Mouse (Mus musculus): Measurements from ENCODE around the gene Slc25a35. TPM values are rescaled to one million over a fixed set of nuclear protein-coding genes. Genes with fewer than 3 reads are reported as not detected.
"Not testable (repeated sequence)": the region's sequence is repeated elsewhere in the genome, so short reads cannot be mapped to it uniquely, and the experiment has no call there.

Slc25a35 gene
- polyA plus RNA-seq, 1 experiment: 40.4 TPM

- Histone ChIP-seq H3K4me1 (ENCODE audit: control insufficient read depth, insufficient read depth, low read length) (no peaks in the 10 kb centered on the region), H3K4me3 (replicated peaks; ENCODE audit: extremely low read depth, low read depth, low read length) (no peak overlapping the region)
- no peak for DNase-seq
- TF ChIP-seq CTCF (IDR thresholded peaks at IDR 0.05; ENCODE audit: insufficient read depth, low read length): no peak
- TF ChIP-seq POLR2A (IDR thresholded peaks at IDR 0.05; ENCODE audit: borderline replicate concordance, extremely low read depth, low read depth, low read length): no peak
- 90% methylated on average over 4 of the region's 4 CpGs for WGBS
Measured at GRCm38 (mm10) chr11:68997080-68997479, 29.1 kb downstream of the Slc25a35 start.

- DNase-seq; H3K4me1 ChIP-seq (ENCODE audit: control insufficient read depth, insufficient read depth, low read length); H3K4me3 ChIP-seq (replicated peaks; ENCODE audit: extremely low read depth, low read depth, low read length): not testable (repeated sequence)
- 86% methylated on average over 4 of the region's 4 CpGs for WGBS
Measured at GRCm38 (mm10) chr11:69002782-69003181, 34.9 kb downstream of the Slc25a35 start.

- no peak for DNase-seq
- H3K4me3 ChIP-seq (replicated peaks; ENCODE audit: extremely low read depth, low read depth, low read length): no peak overlapping the region
- no peaks in the 10 kb centered on the region for H3K4me1 ChIP-seq (ENCODE audit: control insufficient read depth, insufficient read depth, low read length)
- WGBS: 44% methylated on average over 4 of the region's 4 CpGs
- TF ChIP-seq POLR2A (IDR thresholded peaks at IDR 0.05; ENCODE audit: borderline replicate concordance, extremely low read depth, low read depth, low read length) (no peak), CTCF (IDR thresholded peaks at IDR 0.05; ENCODE audit: insufficient read depth, low read length) (no peak)
Measured at GRCm38 (mm10) chr11:69003592-69003991, 35.7 kb downstream of the Slc25a35 start.

GRCm38 (mm10) chr11:69005193-69005592 lies 37.3 kb downstream of the Slc25a35 start:
- Histone ChIP-seq H3K4me1 (ENCODE audit: control insufficient read depth, insufficient read depth, low read length) (no peaks in the 10 kb centered on the region), H3K4me3 (replicated peaks; ENCODE audit: extremely low read depth, low read depth, low read length) (no peak overlapping the region)
- 87% methylated on average over 7 of the region's 7 CpGs for WGBS
- TF ChIP-seq POLR2A (IDR thresholded peaks at IDR 0.05; ENCODE audit: borderline replicate concordance, extremely low read depth, low read depth, low read length): no peak
- no peak for DNase-seq

- DNase-seq; H3K4me1 ChIP-seq (ENCODE audit: control insufficient read depth, insufficient read depth, low read length); H3K4me3 ChIP-seq (replicated peaks; ENCODE audit: extremely low read depth, low read depth, low read length): not testable (repeated sequence)
Measured at GRCm38 (mm10) chr11:69006575-69006974, 38.6 kb downstream of the Slc25a35 start.

GRCm38 (mm10) chr11:69008182-69009121 lies 40.5 kb downstream of the Slc25a35 start, which contains the start of gene Pfas:
Pfas (minus strand) TSS chr11:69008460.
- H3K4me3 ChIP-seq (replicated peaks; ENCODE audit: extremely low read depth, low read depth, low read length): peak within 1 kb of the TSS; percentile 72
- DNase-seq: peak; percentile 89
- TF ChIP-seq POLR2A (IDR thresholded peaks at IDR 0.05; ENCODE audit: borderline replicate concordance, extremely low read depth, low read depth, low read length) (peak; percentile 22; the same call in 1 of the 2 replicates), CTCF (IDR thresholded peaks at IDR 0.05; ENCODE audit: insufficient read depth, low read length) (no peak)
- 8% methylated on average over 38 of the region's 38 CpGs for WGBS
- H3K4me1 ChIP-seq (ENCODE audit: control insufficient read depth, insufficient read depth, low read length): no peaks in the 10 kb centered on the region

GRCm38 (mm10) chr11:69009508-69009907 lies 41.6 kb downstream of the Slc25a35 start:
- Histone ChIP-seq H3K4me3 (replicated peaks; ENCODE audit: extremely low read depth, low read depth, low read length) (no peak overlapping the region), H3K4me1 (ENCODE audit: control insufficient read depth, insufficient read depth, low read length) (no peaks in the 10 kb centered on the region)
- no peak for DNase-seq
- TF ChIP-seq POLR2A (IDR thresholded peaks at IDR 0.05; ENCODE audit: borderline replicate concordance, extremely low read depth, low read depth, low read length) (no peak), CTCF (IDR thresholded peaks at IDR 0.05; ENCODE audit: insufficient read depth, low read length) (no peak)
- WGBS: 86% methylated on average over 1 of the region's 1 CpGs

GRCm38 (mm10) chr11:69010400-69011323 lies 42.7 kb downstream of the Slc25a35 start:
- no peak overlapping the region for H3K4me3 ChIP-seq (replicated peaks; ENCODE audit: extremely low read depth, low read depth, low read length)
- 0 out of 2 replicates have a peak, but pooled peaks cover 3% of the 10 kb centered on the region for H3K4me1 ChIP-seq (ENCODE audit: control insufficient read depth, insufficient read depth, low read length)
- 79% methylated on average over 15 of the region's 15 CpGs for WGBS
- no peak for TF ChIP-seq CTCF (IDR thresholded peaks at IDR 0.05; ENCODE audit: insufficient read depth, low read length)
- no peak for TF ChIP-seq POLR2A (IDR thresholded peaks at IDR 0.05; ENCODE audit: borderline replicate concordance, extremely low read depth, low read depth, low read length)
- DNase-seq: no peak

- H3K4me3 ChIP-seq (replicated peaks; ENCODE audit: extremely low read depth, low read depth, low read length); DNase-seq; H3K4me1 ChIP-seq (ENCODE audit: control insufficient read depth, insufficient read depth, low read length): not testable (repeated sequence)
- 47% methylated on average over 2 of the region's 2 CpGs for WGBS
Measured at GRCm38 (mm10) chr11:69011445-69011844, 43.5 kb downstream of the Slc25a35 start.

Measured in lung, adult 2 months (tissue).